Mouse (Mus musculus): Measurements from ENCODE around the gene Alyref.
"Not testable (repeated sequence)": the region's sequence is repeated elsewhere in the genome, so short reads cannot be mapped to it uniquely, and the experiment has no call there.

The Alyref gene

DNA sequence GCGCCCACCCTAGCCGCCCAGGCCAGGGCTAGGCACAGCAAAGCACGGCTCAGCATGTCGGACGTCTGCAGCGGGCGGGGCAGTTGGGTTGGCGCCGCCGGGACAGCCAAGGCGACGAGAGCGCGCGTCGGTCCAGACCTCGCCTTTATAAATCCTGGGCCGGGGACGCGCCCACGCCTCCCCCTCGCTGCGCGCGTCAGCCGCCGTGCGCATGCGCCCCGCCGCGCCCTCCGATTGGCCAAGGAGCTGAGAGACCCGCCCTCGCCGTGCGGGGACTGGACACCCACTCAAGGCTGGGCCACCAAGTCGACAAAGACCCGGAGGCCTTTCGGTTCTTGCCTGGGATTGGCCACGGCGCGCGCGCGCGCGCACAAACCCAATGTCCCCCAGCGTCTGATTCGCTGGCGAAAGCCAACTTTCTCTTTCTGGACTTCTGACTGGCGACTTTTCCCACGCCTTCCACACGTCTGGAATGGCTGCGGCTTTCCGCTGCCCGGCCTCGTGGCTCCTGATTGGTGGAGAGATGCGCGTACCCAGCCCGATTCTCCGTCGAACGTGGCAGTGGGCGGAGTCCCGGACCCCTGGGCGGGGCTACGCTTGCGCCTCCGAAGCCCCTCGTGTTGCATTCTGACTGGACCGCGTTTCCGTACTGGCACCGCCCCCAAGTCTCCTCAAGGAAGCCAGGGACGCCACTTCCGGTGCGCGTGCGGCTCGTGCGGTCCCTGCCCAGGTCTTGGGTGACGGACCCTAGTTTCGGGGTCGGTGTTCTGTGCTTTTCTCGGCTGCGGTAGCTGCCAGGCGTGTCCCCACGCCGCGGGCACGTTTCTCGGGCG, 25.2 kb downstream of the Alyref start, which contains the start of gene P4hb:
P4hb (minus strand) TSS at position 502 of the 833 bp plus-strand sequence.
- DNase-seq (ENCODE audit: low spot score) = peak; percentile 99

DNA sequence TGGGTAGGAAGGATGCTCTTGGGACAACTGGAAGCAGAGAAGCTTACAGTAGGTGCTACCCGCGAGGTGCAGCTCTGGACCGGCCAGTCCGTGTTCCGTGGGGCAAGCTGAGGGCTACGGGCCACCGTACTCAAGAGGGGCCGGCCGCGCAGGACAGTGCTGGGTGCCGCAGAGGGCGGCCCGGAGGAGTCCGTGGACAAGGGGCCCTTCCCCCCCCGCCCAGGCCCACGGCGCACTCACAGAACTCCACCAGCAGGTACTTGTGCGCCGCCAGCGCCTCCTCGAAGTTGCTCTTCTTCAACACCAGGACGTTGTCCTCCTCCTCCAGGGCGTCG, 25.8 kb downstream of the Alyref start:
- DNase-seq (ENCODE audit: low spot score) = no peak

DNA sequence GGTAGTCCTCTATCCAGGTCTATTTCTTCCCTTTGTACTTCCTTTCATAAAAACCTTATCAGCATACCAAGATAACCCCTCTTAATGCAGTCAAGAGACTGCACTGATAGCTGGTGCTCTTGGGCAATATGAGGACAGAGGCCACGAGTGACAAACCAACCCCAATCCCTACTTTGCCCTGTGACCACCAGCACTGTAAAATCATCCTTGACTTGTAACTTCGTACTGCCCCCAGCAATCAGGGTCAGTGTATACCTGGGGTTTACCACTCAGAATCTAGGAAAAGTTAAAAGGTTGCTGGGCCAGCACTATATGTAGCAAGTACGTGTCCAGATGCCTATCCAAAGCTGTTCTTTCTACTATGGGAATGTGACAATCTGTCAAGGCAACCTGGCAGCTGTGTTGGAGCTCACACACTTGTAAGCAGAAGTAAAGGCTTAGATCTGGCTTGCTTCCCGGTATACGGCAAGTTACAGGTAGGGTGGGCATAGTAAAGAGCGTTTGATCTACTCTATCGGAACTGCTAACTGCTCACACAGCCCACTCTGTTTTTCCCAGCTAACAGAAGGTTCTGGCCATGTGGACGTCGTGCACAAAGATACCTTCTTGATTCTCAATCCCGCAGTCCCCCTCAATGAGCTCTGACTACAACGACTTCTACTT, 26.3 kb downstream of the Alyref start:
- no peak for DNase-seq (ENCODE audit: low spot score)

DNA sequence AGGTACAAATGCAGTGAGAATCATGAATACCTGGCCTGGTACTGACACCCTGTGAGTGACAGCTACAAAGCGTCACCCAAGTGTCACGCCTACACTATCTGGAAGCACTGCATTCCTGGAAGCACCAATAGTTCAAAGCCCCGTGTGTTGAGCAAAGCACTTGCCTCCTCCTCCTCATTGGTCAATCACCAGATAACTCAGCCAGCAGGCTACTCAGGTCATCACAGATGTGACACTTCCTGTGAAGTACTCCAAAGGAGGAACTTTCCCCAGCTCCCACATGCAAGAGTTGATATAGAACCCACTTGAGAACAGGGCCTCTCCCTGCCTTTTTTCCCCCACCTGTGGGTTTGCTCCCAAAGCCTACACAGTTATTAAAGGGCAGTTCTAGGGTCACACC, 27.0 kb downstream of the Alyref start:
- no peak for DNase-seq (ENCODE audit: low spot score)

DNA sequence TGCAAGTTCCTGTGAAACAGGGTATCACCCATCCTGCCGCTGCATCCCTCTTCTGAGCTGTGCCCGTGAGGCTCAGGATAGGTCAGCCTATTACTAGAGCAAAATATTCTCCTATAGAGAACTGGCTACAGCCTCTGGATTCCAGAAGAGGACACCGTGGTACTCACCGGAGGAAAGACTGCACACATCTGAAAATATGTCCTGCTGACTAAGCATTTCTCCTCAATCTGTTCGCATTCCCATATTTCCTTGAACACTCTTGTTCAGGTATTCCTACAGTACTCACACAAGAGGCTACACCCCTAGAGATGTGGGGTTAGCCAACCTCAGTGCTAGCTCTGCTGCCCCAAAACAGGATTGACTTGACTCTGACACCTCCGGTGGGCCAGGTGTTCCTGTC, 29.8 kb downstream of the Alyref start:
- DNase-seq (ENCODE audit: low spot score) = no peak

DNA sequence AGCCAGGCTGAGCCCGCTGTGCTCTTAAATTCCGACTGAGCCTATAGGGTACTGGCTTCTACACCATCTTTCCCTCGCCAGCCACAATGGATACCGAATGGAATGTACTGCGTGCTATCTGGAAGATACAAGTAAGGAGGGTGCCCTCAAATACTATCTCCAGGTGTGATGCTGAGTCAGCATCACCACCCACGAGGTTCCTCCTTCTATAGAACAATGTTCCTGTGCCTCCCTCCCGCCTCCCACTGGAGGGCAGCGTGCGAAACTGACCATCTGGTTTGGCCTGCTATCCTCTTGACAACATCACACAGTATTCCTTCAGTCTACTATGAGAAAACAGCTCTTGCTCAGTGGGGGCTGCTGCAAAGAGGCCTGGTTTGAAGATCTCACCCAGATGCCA, 33.1 kb downstream of the Alyref start:
- DNase-seq (ENCODE audit: low spot score) = no peak

DNA sequence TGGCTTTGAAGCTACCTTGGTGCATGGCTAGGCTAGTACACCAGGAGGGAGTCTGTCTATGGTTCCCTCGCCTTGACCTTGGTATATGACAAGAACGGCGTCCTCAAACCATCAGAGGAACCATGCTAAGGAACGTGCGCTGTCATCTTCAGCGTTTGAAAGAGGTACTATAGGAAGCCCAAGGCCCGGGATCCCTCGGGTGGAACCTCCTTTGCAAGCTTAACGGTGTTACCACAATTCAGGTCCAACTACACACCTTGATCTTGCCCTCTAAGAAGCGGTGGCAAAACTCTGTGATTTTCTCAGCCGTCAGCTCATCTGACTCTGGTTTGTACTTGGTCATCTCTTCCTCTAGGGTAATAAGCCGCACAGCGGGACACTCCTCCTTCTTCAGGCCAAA, 35.2 kb downstream of the Alyref start:
- no peak for DNase-seq (ENCODE audit: low spot score)

DNA sequence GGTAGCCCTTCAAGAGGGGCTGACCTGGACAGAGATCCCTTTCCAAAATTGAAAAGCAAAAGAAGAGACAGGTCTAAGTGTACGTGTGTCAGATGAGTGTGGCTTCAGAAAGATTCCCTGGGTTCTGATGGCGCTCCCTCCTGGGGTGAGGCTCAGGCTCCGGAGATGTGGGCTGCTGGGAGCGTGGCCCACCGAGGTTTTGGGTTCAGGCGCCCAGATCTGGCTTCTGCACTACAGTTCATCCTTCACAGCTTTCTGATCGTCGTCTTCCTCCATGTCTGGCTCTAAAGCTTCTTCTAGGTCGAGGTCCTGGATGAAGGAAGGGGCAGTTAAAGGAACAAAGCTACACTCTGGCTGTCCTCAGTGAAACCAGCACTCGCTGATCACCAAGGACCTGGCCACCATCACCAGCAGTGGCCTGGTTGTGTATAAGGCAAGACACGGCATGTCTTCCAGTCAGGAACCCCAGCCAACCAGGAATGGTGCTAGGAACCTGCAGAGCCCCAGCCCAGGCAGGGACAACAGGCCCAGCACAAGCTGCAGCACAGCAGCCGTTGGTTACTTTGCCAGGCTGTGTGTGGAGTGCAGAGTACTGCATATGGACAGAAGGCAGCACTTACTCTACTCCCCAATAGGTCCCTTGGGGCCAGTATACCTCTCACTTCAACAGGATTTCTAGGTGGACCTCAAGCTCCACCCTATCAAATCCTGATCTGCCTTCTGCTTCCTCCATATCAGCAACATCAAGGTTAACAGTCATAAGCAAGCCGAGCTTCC, 37.0 kb downstream of the Alyref start:
- DNase-seq (ENCODE audit: low spot score) = no peak

DNA sequence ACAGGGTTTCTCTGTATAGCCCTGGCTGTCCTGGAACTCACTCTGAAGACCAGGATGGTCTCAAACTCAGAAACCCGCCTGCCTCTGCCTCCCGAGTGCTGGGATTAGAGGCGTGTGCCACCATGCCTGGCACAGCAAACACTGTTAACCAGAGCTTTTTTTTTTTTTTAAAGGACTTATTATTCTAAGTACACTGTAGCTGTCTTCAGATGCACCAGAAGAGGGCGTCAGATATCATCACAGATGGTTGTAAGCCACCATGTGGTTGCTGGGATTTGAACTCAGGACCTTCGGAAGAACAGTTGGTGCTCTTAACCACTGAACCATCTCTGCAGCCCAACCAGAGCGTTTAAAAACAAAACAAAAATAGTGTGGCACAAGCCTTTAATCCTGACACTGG, 39.3 kb downstream of the Alyref start:
- not testable (repeated sequence) for DNase-seq (ENCODE audit: low spot score)

DNA sequence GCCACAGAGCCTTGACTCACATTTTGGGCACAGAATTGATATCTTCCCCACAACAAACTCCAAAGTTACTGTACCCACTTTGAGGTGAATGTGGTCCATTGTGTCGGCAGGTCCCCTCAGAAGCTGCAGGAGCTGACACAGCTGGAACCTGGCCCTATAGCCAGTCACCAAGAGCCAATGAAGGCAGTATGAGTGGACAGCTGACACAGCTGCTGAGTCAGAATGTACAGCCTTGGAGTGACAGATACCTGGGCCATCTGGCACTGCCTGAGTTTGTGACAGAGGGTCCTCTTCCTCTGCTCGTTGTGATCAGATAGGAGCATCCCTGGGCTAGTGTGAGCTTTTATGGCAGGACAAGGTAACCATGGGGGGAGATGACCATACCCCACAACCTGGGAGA, 42.9 kb downstream of the Alyref start:
- no peak for DNase-seq (ENCODE audit: low spot score)

DNA sequence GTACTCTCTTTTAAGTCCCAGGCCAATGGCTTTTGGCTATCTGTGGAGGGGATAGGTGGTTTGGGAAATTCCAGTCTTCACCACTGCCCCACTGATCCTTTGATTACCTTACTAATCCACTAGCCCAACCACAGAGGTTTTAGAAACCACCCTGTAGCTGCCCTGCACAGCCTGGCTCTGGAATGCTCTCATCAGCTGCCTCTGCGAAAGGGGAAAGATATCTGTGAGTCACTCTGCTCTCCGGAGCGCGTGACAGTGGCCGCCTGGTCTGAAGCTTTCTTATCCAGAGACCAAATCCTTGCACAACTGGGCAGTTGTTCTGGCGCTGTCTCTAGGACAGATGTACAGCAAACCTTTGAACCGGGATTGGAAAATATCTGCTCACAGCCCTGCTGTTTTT, 43.3 kb downstream of the Alyref start:
- DNase-seq (ENCODE audit: low spot score) = no peak

DNA sequence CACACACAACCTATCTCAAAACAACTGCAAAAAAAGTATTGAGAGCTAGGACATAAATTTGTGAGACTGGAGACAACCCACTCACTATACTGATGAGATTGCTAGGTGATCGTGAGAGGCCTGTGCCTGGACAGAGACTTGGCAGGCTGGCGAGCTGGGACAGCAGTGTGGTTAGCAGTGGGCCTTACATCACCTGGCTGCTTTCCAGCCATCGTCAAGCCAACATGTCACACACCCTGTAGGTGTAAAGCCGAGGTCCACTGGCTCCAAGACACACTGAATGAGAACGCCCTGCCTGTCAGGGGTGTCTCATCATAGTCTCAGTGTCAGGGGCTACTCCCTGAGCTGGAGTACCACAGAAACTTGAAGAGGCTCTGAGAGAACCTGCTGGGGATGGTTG, 45.4 kb downstream of the Alyref start:
- DNase-seq (ENCODE audit: low spot score) = no peak

DNA sequence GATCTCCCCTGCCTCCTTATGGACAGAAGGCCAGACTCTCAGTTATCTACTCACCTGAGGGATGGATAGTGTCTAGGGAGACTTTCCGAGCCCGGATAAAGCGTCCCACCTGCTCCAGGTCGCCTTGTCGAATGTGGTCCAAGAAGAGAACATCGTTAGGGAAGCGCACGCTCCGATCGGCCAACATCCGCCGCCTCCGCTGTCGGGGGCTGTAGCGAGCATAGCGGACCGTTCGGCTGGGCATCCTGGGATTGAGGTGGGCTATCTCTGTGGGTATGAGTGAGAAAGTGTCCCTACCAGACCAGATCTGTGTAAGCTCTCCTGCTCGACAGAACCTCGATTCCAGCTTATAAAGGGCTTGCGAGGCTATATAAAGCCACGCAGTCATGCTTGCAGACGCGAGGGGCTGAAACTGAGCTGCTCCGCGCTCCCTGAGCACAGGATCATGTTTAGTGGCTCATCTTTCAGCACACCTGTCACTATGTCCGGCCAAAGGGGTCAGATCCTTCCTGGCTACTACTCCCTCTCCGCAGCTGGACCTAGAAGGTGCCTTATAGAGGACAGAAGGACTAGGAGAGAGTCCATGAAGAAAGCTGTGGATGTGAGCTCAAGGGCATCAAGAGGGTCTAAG, 47.2 kb downstream of the Alyref start, which contains the start of gene Ppp1r27:
Ppp1r27 (minus strand) TSS at position 323 of the 631 bp plus-strand sequence.
- DNase-seq (ENCODE audit: low spot score) = no peak

DNA sequence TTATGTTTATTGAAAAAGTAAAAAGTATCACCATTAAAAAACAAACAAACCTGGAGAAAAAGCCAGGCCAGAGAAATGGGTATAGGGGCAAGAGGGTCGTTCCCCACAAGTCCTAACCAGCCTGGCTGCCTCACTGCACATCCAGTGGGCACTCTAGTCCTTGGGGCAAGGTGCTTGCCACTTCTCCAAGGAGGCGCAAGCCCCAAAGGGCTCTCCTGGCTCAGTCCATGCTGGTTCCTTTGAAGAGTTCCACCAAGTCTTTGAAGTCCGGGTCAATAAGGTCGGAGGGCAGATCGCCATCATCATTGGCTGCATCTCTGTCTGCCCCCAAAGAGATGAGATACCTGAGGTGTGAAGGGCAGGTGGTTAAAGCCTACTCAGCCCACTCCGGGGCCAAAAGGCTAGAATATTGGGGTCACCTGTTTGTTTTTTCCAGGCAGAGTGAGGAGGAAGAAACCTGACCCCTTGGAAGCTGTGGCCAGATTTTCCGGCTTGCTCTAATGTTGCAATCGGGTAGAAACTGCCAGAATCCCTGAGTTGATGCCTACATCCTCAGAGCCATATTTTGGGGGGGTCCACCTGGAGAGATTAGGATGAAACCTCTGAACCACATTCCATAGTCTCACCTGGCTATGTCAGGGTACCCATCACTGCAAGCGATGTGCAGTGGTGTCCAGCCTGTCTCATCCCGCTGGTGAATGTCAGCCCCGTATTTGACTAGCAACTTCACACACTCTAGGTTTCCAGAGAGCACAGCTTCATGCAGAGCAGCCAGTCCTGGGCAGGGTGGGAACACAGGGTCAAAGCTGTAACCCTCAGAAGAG, 48.0 kb downstream of the Alyref start:
- DNase-seq (ENCODE audit: low spot score) = no peak

DNA sequence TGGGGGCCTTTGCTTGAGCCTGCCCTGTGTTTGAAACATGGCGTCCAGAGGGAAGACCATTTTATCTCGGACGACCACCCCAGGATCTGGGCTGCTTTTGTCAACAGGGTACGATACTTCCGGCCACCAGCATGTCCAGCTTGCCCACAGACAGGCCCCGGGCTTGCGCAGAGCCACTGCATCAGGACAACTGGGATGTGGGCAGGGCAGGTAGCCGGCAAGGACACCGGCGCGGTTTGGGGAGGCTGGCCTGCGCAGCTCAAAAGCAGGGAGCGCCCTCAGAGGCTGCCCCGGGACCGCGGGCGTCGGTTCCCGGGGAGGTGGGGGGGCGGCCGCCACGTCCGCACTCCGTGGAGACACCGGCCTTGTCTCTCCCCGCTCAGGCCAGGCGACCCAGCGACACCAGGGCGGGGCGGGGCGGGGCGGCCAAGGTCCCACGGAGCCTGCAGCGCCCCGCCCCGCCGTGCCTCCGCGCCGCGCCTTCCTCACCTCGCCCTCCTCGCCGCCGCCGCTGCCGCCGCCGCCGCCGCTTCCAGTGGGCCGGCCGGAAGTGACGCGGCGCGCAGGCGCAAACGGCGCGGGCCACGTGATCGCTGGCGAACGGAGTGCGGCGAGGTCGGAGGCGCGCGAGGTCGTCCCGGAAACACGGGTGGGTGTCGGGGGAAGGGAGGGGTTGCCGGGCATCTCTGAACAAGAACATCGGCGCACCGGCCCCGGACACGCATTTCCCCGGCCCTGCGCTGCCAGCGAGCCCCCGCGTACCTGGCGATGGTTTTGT, 48.8 kb downstream of the Alyref start, which contains the start of gene Mcrip1:
Mcrip1 (minus strand) TSS at position 560 of the 778 bp plus-strand sequence.
- DNase-seq (ENCODE audit: low spot score) = peak; percentile 86

DNA sequence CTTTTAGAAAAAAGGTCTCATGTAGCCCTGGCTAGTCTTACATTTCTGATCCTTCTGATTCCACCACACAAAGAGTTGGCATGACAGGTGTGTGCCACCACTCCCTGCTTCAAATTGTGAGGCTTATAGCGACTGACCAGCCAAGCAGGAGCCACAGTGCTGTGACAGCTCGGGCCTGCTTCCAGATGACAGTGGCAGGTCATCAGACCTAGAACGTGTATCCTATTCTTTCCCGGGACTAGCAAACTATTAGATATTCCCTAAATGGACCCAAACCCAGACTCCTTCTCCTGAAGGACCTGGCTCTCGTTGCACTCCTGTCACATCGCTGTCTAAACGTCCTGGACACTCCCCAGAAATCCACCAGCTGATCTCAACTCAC, 49.4 kb downstream of the Alyref start:
- no peak for DNase-seq (ENCODE audit: low spot score)

DNA sequence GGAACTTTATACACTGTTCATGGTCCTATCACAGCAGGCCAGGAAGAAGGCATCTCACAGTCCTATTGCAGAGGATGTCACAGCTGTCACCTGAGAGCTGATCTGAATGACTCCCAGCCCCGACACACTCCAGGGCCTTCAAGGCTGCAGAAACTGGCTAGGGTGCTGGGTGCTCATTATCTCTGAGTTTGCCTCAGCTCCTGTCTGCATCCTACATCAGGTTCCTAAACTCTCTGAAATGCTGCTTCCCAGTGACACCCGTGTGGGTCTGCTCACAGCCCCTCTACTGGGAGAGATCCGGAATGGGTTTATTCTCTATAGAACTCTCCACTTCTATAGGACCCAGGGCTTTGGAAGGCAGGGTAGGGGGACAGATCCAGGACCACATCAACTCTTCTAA, 50.0 kb downstream of the Alyref start:
- DNase-seq (ENCODE audit: low spot score) = no peak

DNA sequence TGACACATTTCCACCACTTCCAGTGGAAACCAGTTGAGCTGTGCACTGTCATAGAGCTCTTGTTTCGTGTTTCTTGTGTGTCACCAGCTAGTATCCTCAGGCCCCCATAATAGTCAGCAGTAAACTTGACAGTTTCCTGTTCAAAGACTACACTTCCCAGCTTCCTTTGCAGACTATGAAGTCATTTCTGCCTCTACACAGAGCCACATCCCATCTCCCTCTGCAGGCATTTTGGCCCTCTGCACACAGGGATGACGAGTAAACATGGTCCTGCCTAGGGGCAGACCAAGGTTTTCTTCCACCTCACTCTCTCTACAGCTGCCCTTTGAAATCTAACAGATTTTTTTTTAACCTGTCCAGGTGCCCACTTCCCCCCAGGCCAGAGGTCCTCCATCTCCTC, 50.7 kb downstream of the Alyref start:
- DNase-seq (ENCODE audit: low spot score) = no peak

DNA sequence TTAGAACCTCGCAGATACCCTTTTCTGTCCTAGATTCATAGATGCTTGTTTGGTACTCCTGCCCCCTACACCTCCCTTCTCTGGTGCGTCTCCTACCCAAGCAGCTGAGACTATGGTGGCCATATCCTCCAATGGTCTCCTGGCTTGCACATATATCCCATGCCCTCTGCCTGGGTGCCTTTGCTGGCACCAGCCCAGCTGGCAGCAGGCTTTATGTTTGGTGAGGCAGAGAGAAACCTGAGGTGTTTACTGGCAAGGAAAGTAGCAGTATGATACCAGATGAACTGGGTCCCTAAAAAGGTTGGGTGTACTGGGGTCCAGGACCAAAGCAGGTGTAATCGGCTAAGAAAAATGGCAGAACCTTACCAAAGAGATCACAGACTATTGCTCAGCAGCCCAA, 52.2 kb downstream of the Alyref start:
- DNase-seq (ENCODE audit: low spot score) = no peak

DNA sequence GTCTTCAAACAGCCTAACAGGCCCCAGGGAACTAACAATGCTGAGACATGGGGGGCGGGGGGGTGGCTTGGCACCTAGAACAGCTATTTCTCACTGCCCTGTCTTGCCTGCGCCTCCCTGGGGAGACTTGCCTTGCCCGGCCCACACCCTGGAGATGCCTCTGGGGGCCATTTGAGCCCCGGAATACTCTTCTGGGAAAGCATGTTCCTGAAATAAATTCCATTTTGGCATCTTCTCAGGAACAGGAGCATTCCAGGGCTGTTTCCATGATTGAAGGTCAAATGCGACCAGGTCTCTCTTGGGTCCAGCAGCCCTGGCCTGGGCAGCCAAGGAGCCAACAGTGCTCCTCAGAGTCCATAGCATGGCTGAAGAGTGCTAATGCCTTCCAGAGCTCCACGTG, 55.8 kb downstream of the Alyref start:
- DNase-seq (ENCODE audit: low spot score) = no peak
